Mouse (Mus musculus) bone marrow, adult 2 months (tissue): ENCODE results near the gene Usp7.

Source experiments
- CTCF ChIP-seq: fragments of 200-500 bp; IDR thresholded peaks from 2 replicates; pipeline ENCODE4 v1.5.1; 2011; ENCODE audit warnings: low read length, control low read depth; ENCODE audit not compliant: control insufficient read depth, insufficient read depth
- POLR2A ChIP-seq: fragments of 200-500 bp; IDR thresholded peaks from 2 replicates; pipeline ENCODE4 v1.6.1; 2011; ENCODE audit warnings: low read depth, mild to moderate bottlenecking, control low read depth, low read length, borderline replicate concordance; ENCODE audit not compliant: control insufficient read depth

GRCm38 (mm10) chr16:8731630-8732029 is 60.5 kb downstream of the Usp7 start:
- TF ChIP-seq CTCF (no peak), POLR2A (no peak)
